Mouse (Mus musculus) heart, adult 2 months (tissue): ENCODE measurements around the gene Sf3a3.
A peak's percentile ranks its signal among the peaks of the same experiment; 100 is the strongest.

Source experiments
- CTCF ChIP-seq: fragments of 200-600 bp; IDR thresholded peaks from 2 replicates; pipeline ENCODE4 v1.8.1; 2022; ENCODE audit warnings: antibody characterized with exemption, mild to moderate bottlenecking, moderate library complexity
- POLR2A ChIP-seq: fragments of 200-500 bp; IDR thresholded peaks from 2 replicates; pipeline ENCODE4 v1.6.1; 2011; ENCODE audit warnings: mild to moderate bottlenecking, low read depth, low read length, control low read depth; ENCODE audit not compliant: insufficient read depth

GRCm38 (mm10) chr4:124741376-124742343 is 27.1 kb downstream of the Sf3a3 start, which contains the start of gene Inpp5b:
- 0 out of 2 replicates have a peak, but pooled peaks have one; percentile 7 for TF ChIP-seq CTCF
- peak; percentile 70 for TF ChIP-seq POLR2A
